Mouse (Mus musculus) adrenal gland, postnatal 36 days (tissue): ENCODE results near the gene Cntn5. TPM values are rescaled to one million over a fixed set of nuclear protein-coding genes. Genes with fewer than 3 reads are reported as not detected.
"Not testable (repeated sequence)": the region's sequence is repeated elsewhere in the genome, so short reads cannot be mapped to it uniquely, and the experiment has no call there.

Source experiments
- DNase-seq, 2 experiments: peaks; one replicate each; pipeline ENCODE4 v3.0.0; 2021; ENCODE audit warnings: mixed read lengths in 1 of 2
- total RNA-seq, 2 experiments: library from RNA; stranded (reverse); gene quantifications; 2 replicates each; pipeline ENCODE4 v1.2.3; 2021

Gene Cntn5
- total RNA-seq, 2 experiments from 2014 or later, result not detected

DNA sequence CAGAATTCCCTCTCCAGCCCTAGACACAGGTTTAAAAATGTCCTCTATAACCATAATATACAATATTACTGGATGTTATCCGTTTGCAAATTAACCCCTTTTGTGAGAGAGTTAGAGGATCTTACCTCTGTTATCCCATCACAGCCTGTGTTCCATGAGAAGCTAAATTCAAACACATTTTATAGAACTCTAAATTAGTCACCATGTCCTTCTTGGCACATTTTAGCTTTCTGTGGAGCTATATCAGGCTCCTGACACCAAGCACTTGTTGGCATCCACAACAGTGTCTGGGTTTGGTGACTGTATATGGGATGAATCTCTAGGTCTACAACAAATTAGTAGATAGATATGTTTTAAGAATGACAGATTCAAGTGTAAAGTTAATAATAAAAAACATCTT, 253.9 kb downstream of the Cntn5 start:
- DNase-seq, result no peak

DNA sequence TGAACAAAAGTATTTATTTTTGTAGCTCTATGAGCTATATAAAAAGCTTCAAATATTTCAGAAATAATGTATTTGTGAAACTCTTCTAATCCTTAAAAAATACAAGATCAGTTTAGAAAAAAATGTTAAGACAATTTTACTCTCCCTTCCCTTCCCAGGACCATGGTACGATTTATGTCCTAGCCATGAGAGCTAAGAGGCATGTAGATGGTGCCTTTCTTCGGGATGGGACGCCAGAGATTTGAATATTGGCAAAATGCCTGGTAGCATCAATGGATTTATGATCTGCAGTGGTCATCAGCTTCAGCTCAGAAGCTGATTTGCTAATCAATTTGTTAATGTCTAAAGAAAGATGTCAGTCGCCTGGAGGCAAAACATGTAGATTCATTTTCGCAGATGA, 258.6 kb downstream of the Cntn5 start:
- DNase-seq, result no peak

- peak in 1 of 2 experiments; percentile 8 for DNase-seq
Observed at GRCm38 (mm10) chr9:10645045-10645830, 259.3 kb downstream of the Cntn5 start.

DNA sequence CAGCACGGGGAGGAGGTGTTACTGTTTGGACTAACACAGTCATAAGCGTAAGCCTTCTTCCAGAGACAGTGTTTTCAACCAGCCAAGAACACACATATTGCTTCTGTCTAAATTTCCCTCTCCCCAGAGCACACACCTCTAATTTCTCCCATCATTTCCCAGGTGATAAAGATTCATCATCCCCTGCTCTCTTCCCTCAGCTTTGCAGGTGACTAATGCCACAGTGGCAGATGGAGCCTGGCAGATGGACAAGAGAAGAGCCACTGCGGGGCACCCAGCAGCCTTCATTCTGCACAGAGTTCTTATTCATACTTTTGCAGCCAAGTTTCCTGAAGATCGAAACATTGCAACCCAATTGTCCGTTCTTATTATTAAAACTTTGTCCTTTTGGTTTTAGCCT, 286.5 kb downstream of the Cntn5 start:
- DNase-seq, result no peak

GRCm38 (mm10) chr9:10575346-10576241, 329.0 kb downstream of the Cntn5 start:
- DNase-seq, result no peak

DNA sequence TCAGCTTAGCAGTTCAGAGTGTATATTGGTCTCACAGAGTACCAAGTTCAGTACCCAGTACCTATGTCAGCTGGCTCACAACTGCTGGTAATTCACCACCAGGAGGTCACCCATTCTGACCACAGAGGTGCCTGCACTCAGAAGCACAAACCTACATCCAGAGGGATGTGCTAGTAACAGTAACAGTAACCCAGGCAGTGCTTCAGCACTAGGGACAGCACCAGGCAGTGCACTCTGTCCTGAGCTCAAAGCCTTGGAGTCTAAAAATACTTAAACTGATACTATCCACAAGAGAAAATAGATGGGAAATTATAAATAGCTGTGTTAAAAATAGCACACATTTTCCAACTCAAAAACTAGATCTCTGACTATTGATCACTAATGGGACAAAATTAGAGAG, 334.7 kb downstream of the Cntn5 start:
- DNase-seq, result peak in 1 of 2 experiments; percentile 1

GRCm38 (mm10) chr9:10540877-10541276, 363.7 kb downstream of the Cntn5 start:
- not testable (repeated sequence) for DNase-seq

DNA sequence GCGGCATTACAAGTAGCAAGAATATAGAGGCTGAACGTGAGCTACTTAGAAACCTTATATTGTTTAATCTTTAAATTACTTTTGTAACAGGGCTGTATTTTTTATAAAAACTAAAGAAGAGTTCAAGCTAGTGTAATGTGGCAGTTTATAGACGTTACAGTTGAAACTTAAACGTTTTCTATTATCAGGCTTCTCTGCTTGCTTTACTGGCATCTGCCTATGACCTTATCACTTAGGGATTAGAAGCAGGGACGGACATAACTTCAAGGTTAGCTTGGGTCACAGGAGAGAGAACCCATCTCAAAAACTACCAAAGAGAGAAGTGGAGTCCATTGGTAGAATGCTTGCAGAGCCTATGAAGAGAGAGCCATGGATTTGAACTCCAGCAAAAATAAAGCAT, 372.3 kb downstream of the Cntn5 start:
- no peak for DNase-seq

DNA sequence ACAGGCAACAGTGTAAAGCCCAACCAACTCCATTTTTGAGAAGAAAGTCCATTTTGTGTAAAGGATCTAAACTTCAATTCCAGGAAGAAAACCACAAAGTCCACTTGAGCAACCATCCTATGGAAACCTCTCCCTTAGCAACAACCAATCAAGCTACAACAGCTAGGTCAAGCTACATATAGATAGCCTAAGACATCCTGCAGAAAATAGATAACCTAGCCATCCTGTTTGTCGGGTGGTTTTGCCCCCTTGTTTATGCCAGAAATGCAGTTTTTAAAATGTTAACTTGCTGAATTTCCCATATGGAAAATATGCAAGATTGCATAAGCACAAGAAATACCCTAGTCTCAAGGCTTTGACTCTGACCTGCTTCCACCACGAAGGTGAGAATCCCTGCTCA, 373.5 kb downstream of the Cntn5 start:
- DNase-seq, result no peak

- no peak for DNase-seq
Observed at GRCm38 (mm10) chr9:10529528-10529927, 375.0 kb downstream of the Cntn5 start.

GRCm38 (mm10) chr9:10529113-10529512, 375.5 kb downstream of the Cntn5 start:
- no peak for DNase-seq

DNA sequence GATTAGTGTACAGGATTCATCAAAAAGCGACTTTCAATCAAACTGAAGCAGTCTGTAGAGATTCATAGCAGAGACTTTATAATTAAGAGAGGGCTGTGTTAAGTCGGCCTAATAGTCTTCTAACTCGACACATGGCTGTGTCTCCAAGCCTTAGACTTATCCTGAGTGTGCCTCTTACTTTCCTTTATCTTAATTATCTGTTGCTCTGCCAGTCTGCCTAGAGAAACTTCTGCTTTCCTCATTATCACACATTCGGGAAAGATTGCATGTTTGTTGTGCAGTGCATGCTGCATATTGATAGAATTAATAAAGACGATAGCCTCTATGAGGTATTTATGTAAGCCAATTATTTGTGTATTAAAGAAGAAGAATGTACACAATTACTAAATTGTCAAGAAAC, 375.9 kb downstream of the Cntn5 start:
- no peak for DNase-seq

- DNase-seq, result no peak
Observed at GRCm38 (mm10) chr9:10525915-10526667, 378.5 kb downstream of the Cntn5 start.

GRCm38 (mm10) chr9:10522604-10523003, 382.0 kb downstream of the Cntn5 start:
- DNase-seq, result no peak

- no peak for DNase-seq
Observed at GRCm38 (mm10) chr9:10521054-10521453, 383.5 kb downstream of the Cntn5 start.

- no peak for DNase-seq
Observed at GRCm38 (mm10) chr9:10492243-10492642, 412.3 kb downstream of the Cntn5 start.

DNA sequence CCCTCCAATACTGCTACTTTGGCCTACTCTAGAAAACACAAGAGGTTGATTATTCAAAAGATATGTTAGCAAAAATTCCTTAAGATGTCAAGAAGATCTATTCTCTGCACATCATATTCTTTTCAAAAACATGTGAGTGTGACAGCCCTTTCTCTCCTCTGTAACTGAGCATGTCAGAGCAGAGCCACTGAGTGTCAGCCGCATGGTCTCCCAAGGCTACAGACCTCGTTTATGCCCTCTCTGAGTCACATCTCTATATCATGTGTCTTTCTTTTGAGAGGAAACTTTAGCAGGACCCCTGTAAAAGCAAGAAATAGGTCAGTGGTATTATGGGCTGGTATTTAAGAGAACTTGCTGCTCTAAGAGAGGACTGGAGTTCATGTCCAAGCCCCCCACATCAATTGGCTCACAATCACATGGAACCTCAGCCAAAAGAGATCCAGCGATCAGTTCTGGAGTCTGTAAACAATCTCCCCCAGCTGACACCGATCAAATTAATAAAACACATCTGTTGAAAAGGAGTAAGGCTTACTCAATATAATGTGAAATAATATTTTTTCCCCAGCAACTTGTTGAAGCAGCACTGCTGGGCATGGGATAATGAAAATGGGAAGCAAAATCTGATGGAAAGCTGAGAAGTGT, 433.0 kb downstream of the Cntn5 start:
- DNase-seq, result no peak

- no peak for DNase-seq
Observed at GRCm38 (mm10) chr9:10464758-10465157, 439.8 kb downstream of the Cntn5 start.

- no peak for DNase-seq
Observed at GRCm38 (mm10) chr9:10457900-10458299, 446.7 kb downstream of the Cntn5 start.

DNA sequence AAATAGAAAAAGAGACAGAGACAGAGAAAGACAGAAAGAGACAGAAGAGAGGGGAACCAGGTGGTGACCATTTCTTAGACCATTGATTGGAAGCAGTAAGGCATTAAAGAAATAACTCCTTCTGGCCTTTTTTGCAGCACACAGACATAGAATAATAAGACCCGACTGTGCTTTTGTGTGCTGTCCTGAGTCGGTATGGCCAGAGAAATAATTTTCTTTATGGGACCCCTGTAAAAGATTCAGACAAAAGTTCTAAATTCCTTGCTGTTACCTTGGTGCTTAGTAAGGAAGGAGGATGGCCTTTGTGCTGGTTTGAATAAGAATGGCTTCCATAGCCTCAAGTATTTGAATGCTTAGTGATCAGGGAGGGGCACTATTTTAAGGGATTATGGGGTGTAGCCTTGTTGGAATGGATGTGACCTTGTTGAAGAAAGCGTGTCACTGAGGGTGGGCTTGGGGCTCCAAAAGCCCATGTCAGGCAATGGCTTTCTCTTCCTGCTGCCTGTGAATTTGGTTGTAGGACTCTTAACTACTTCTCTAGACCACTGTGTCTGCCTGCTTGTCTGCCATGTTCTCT, 455.5 kb downstream of the Cntn5 start:
- DNase-seq, result no peak

DNA sequence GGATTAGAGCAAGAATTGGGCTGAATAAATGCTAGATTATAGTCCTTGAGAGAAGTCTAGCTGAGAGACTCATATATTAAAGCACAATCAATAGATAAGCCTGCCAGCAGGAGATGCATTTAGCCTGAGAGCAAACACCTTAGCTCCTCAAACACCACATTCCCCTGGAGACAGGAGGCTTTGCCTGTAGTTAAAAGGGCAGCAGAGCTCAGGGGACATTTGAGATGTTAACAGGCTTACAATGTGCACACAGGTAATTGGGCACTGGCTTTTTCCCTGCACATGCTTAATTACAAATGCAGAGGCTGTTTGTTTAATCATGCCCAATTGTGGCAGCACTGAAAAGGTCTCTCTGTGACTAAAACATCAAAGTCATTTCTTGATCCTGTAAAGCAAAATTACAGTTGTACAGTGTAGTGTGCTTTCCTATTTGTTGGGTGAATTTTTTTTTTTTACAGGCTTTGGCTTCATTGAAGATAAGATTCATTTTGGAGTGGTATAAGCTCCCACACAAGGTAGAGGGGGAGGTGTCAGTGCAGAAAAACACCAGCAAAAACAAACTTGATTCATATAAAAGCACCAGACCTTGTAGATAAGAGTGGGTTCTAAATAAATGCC, 457.2 kb downstream of the Cntn5 start:
- DNase-seq, result no peak
